ENCODE assay signal across 17 mouse cellular contexts in genomic region chr19:8407290-8408021, GRCm38 (mm10). TPM values are rescaled to one million over a fixed set of nuclear protein-coding genes. Genes with fewer than 3 reads are reported as not detected.
DNase-seq lines count a peak whose midpoint lies in the region; ATAC-seq and TF ChIP-seq lines count a peak whose summit lies in the region.
"Not testable (repeated sequence)": the region's sequence is repeated elsewhere in the genome, so short reads cannot be mapped to it uniquely, and the experiment has no call there.
"Had no signal": no experiment of that assay in that cellular context is flagged by ENCODE, and none has a peak within 500 bp of the region (broad histone marks: within the 10 kb centered on the region; RNA-seq: fewer than 3 reads in every experiment).

No protein-coding gene starts in this region.

- TF ChIP-seq POLR2A in brain, embryonic 14.5 days (IDR thresholded peaks at IDR 0.05; ENCODE audit: borderline replicate concordance, extremely low read depth, insufficient read depth, insufficient read length, poor library complexity, severe bottlenecking) = not testable (repeated sequence)

- H3K4me3 ChIP-seq in heart, embryonic 14.5 days (ENCODE audit: control insufficient read depth in 1 of 2, insufficient read depth in 1 of 2, low read depth in 1 of 2, low read length in 2 of 2); limb, embryonic 11.5 days (ENCODE audit: low read depth, low read length): not testable (repeated sequence)
- H3K4me3 ChIP-seq in kidney, embryonic 15.5 days (replicated peaks) = peak overlapping the region; percentile 25
- peak overlapping the region; percentile 13 for H3K4me3 ChIP-seq in limb, embryonic 15.5 days
- peak overlapping the region; percentile 15; the same call in 1 of the 2 replicates for H3K4me3 ChIP-seq in lung, embryonic 16.5 days (ENCODE audit: low read length)

- DNase-seq in brain, embryonic 14.5 days (ENCODE audit: low read depth) = peak; percentile 0
- DNase-seq in forelimb bud, embryonic 11.5 days (ENCODE audit: low read depth, low spot score) = peak; percentile 7
- DNase-seq in kidney, adult 18-20 months = peak; percentile 7
- peak; percentile 27 for DNase-seq in limb, embryonic 11.5 days (ENCODE audit: low spot score)

- not testable (repeated sequence) for ATAC-seq in heart, embryonic 14.5 days (ENCODE audit: insufficient number of reproducible peaks, insufficient read depth, low FRiP score, low read depth); limb, embryonic 11.5 days (ENCODE audit: insufficient number of reproducible peaks, low FRiP score, low TSS enrichment, low read depth); limb, embryonic 15.5 days (ENCODE audit: insufficient number of reproducible peaks, low FRiP score, low TSS enrichment, low read depth)
- peak; percentile 87 for ATAC-seq in kidney, embryonic 15.5 days (replicated peaks; ENCODE audit: low FRiP score)
- peak; percentile 87 for ATAC-seq in lung, embryonic 16.5 days (ENCODE audit: low read depth)

- H3K9ac ChIP-seq in heart, embryonic 14.5 days (ENCODE audit: low read length); kidney, embryonic 15.5 days; limb, embryonic 11.5 days (ENCODE audit: low read length); limb, embryonic 15.5 days; lung, embryonic 16.5 days (ENCODE audit: low read length): not testable (repeated sequence)

- not testable (repeated sequence) for H3K4me1 ChIP-seq in heart, embryonic 14.5 days (ENCODE audit: control insufficient read depth in 2 of 2, insufficient read depth in 2 of 2, low read length in 2 of 2); kidney, embryonic 15.5 days; limb, embryonic 11.5 days (ENCODE audit: control insufficient read depth, insufficient read depth, low read length); limb, embryonic 15.5 days; lung, embryonic 16.5 days (replicated peaks; ENCODE audit: control insufficient read depth, insufficient read depth, low read length)

- H3K4me2 ChIP-seq in heart, embryonic 14.5 days (ENCODE audit: low read length) = peak overlapping the region; percentile 38
- H3K4me2 ChIP-seq in kidney, embryonic 15.5 days = peak overlapping the region; percentile 48
- H3K4me2 ChIP-seq in limb, embryonic 11.5 days (ENCODE audit: low read depth, severe bottlenecking) = not testable (repeated sequence)
- peak overlapping the region; percentile 22 for H3K4me2 ChIP-seq in limb, embryonic 15.5 days
- H3K4me2 ChIP-seq in lung, embryonic 16.5 days (ENCODE audit: low read depth, low read length) = peak overlapping the region; percentile 8; the same call in 1 of the 2 replicates

- not testable (repeated sequence) for H3K9me3 ChIP-seq in heart, embryonic 14.5 days (ENCODE audit: control insufficient read depth, low read length); kidney, embryonic 15.5 days (replicated peaks); limb, embryonic 11.5 days (ENCODE audit: control insufficient read depth, low read length); limb, embryonic 15.5 days; lung, embryonic 16.5 days (ENCODE audit: control insufficient read depth, low read length)

- not testable (repeated sequence) for TF ChIP-seq CTCF in brain, embryonic 14.5 days (IDR thresholded peaks at IDR 0.05; ENCODE audit: borderline replicate concordance, extremely low read depth, insufficient read depth, insufficient read length)

- H3K27me3 ChIP-seq in heart, embryonic 14.5 days (ENCODE audit: control insufficient read depth, insufficient read depth, low read length); kidney, embryonic 15.5 days; limb, embryonic 11.5 days (ENCODE audit: control insufficient read depth, insufficient read depth, low read length); limb, embryonic 15.5 days; lung, embryonic 16.5 days (ENCODE audit: control insufficient read depth, insufficient read depth, low read depth, low read length): not testable (repeated sequence)

- not testable (repeated sequence) for H3K27ac ChIP-seq in heart, embryonic 14.5 days (replicated peaks in 1 of 2; ENCODE audit: control insufficient read depth in 1 of 2, insufficient read depth in 1 of 2, low read depth in 2 of 2, low read length in 2 of 2); kidney, embryonic 15.5 days; limb, embryonic 11.5 days (replicated peaks; ENCODE audit: low read depth, low read length); limb, embryonic 15.5 days
- H3K27ac ChIP-seq in lung, embryonic 16.5 days (ENCODE audit: low read length) = peak overlapping the region; percentile 31; the same call in 1 of the 2 replicates

- 45% methylated on average over 14 of the region's 14 CpGs for WGBS in heart, embryonic 14.5 days
- 25% methylated on average over 14 of the region's 14 CpGs for WGBS in kidney, embryonic 15.5 days
- 39% methylated on average over 14 of the region's 14 CpGs for WGBS in limb, embryonic 11.5 days
- WGBS in limb, embryonic 15.5 days = 37% methylated on average over 14 of the region's 14 CpGs
- WGBS in lung, embryonic 16.5 days = 43% methylated on average over 14 of the region's 14 CpGs

- H3K36me3 ChIP-seq in heart, embryonic 14.5 days (ENCODE audit: control insufficient read depth, insufficient read depth, low read length); kidney, embryonic 15.5 days; limb, embryonic 11.5 days (ENCODE audit: control insufficient read depth, insufficient read depth, low read length); limb, embryonic 15.5 days; lung, embryonic 16.5 days (ENCODE audit: control insufficient read depth, insufficient read depth, low read length): not testable (repeated sequence)

RNA-seq across cellular contexts. Expression of gene Slc22a30, which starts 2.5 kb away (rescaled TPM):
- not detected in 2 replicates for polyA plus RNA-seq in brain, embryonic 14.5 days (2012; rRNA removed)
- polyA plus RNA-seq in heart, embryonic 14.5 days (2014; fragmentation: Nextera tagmentation; extraction: Ambion mirVana) = not detected in 2 replicates
- polyA plus RNA-seq in kidney, embryonic 15.5 days (2015; fragmentation: Nextera tagmentation; extraction: Ambion mirVana) = 2.2 and 2.3 TPM in 2 replicates
- not detected in 2 replicates for polyA plus RNA-seq in limb, embryonic 11.5 days (2014; fragmentation: Nextera tagmentation; extraction: Ambion mirVana)
- not detected in 2 replicates for polyA plus RNA-seq in limb, embryonic 15.5 days (2015; fragmentation: Nextera tagmentation; extraction: Ambion mirVana)
- polyA plus RNA-seq in lung, embryonic 16.5 days (2015; fragmentation: Nextera tagmentation; extraction: Ambion mirVana) = 0.11 TPM in 1 of 2 replicates, not detected in the other
- polyA plus RNA-seq: C2C12; embryonic facial prominence, embryonic 10.5 days; embryonic facial prominence, embryonic 15.5 days; erythroblast, embryonic 14.5 days; forebrain, embryonic 10.5 days; forebrain, embryonic 15.5 days; frontal cortex, adult 2 months; hindbrain, embryonic 10.5 days; hindbrain, embryonic 14.5 days had no signal
